Mouse (Mus musculus) megakaryocyte, adult 5-6 weeks (primary cell): ENCODE results near the gene D330045A20Rik. TPM values are rescaled to one million over a fixed set of nuclear protein-coding genes. Genes with fewer than 3 reads are reported as not detected.
"Not testable (repeated sequence)": the region's sequence is repeated elsewhere in the genome, so short reads cannot be mapped to it uniquely, and the experiment has no call there.

ENCODE experiments used
- ATAC-seq: 2 replicates; pipeline ENCODE4 v1.8.0; 2016; ENCODE audit warnings: mild to moderate bottlenecking, inconsistent platforms; ENCODE audit not compliant: poor library complexity, severe bottlenecking
- total RNA-seq, 2 experiments: library from RNA; stranded (forward) in 1 of 2; stranded (reverse) in 1 of 2; fragments of 153-499, 151-499 nt in 1 of 2; fragments of 221-1000, 200-1000 nt in 1 of 2; gene quantifications; 2 replicates each; pipeline versions ENCODE4 v1.2.3 to v1.2.4; 2015 to 2017

D330045A20Rik gene
- total RNA-seq, 2 experiments from 2014 or later, result 0.04 to 0.36 TPM

DNA sequence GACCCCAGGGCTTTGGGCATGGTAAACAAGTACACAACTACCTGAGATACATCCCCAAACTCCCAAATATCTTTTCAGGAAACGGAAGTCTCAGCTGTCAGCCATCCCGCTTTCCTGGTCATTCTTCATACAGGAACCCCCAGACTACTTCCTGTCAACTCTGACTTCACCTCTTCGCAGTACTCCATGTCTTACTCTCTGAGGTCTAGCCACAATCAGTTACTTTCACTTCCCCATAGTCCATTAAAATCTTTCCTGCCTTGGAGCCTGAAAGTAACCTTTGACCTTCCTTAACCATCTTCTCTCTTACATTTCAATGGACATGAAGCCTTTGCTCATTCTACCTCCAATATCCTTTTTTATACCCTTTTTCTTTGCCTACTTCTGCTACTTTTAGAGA, 89.9 kb downstream of the D330045A20Rik start:
- ATAC-seq, result peak; percentile 96

DNA sequence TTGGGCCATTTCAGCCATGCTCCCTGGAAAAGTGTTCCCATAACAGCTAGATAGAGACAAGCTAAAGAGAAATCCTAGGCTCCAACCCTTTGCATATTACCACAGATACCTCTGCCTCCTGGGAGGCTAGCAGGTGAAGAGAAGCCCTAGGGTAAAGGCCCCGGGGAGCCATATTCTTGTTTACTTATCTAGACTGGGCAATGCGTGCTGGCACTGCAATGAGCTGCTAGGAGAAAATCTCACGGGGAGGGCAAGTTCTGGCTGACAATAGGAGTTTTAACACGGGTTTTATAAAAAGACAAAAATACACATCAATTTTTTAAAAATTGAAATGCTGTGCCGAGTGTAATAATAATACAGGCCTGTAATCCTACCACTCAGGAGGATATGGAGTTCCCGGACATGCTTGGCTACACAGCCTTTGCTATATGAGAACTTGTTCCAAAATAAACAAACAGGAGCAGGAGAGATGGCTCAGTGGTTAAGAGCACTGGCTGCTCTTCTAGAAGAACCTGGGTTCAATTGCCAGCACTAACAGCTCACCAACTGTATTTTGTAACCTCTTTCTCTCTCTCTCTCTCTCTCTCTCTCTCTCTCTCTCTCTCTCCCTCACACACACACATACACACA, 98.6 kb downstream of the D330045A20Rik start:
- ATAC-seq, result no peak

DNA sequence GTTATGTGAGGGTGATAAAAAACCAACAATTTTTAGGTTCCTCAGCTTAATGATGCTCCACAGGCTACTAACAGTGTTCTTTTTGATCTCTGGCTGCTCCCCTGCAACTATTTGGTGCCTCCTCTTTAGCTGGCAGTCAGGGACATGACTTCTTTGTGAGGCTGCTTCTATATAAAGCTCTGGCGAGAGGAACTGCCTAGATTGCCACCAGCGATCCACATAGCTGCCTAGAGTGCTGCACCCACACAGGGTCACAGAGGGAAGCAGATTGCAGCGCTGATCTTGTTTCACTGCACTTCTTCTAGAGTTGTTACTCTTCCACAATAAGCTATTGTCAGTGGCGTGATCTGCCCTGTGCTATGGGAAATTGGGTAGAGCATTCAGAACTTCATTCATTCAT, 103.4 kb downstream of the D330045A20Rik start:
- no peak for ATAC-seq

DNA sequence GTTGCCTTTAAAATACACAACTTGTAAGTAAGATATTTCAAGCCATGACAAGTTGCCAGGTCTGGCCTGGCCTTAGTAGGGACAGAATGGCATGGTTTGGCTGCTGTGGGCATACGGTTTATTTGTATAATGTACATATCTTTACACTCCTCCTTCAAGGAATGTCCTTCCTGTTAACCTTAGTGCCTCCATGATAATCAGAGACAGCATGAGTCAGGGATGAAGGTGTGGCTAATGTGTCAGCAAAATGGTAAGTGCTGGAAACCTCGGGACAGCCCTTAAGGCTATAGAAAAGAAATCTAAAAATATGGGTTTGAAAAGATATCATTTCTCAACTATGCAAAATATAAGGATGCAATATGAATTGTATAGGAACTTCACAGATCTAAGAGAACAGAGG, 106.5 kb downstream of the D330045A20Rik start:
- ATAC-seq, result not testable (repeated sequence)

DNA sequence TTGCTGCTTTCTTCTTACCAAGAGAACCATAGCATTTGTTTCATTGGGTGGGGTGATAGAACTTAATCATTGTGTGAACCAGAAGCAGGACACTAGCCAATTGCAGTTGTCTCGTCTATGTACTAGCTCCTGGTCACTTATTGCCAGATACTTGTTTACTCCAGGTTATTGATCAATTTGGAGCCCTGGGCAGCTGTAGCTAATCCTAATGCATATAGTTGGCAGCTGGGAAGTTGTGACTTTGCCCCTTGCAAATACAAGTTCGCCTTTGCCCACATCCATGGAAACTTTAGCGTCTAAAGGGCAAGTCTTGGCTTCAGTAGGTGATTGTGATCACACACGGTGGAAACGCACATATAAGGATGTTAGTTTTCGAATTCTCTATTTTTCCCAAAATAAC, 116.2 kb downstream of the D330045A20Rik start:
- no peak for ATAC-seq

Other genes with a start within 250 kb of the D330045A20Rik start
- not detected in 2 replicates for gene Trap1a, start 146.7 kb upstream of the D330045A20Rik start, total RNA-seq (2015)
- gene Trap1a, start 146.7 kb upstream of the D330045A20Rik start, total RNA-seq (2017), result not detected in 2 replicates
- gene Rnf128, start 82.9 kb downstream of the D330045A20Rik start, total RNA-seq (2015), result 0.54 and 0.64 TPM in 2 replicates
- 0.45 and 0.55 TPM in 2 replicates for gene Rnf128, start 82.9 kb downstream of the D330045A20Rik start, total RNA-seq (2017)
- gene Tbc1d8b, start 204.6 kb downstream of the D330045A20Rik start, total RNA-seq (2015), result 5.2 and 5.9 TPM in 2 replicates
- 4.8 and 5.0 TPM in 2 replicates for gene Tbc1d8b, start 204.6 kb downstream of the D330045A20Rik start, total RNA-seq (2017)
- gene Gm15013, start 234.1 kb downstream of the D330045A20Rik start, total RNA-seq (2015), result 0.41 and 0.51 TPM in 2 replicates
- gene Gm15013, start 234.1 kb downstream of the D330045A20Rik start, total RNA-seq (2017), result 0.51 TPM in 1 of 2 replicates, not detected in the other